Mouse (Mus musculus) bone marrow macrophage, adult 2 months (primary cell): Measurements from ENCODE around the gene Dhrs13.

ENCODE experiments used
- CTCF ChIP-seq: IDR thresholded peaks from 2 replicates; pipeline ENCODE4 v1.5.1; 2012; ENCODE audit warnings: low read depth, mild to moderate bottlenecking, low read length, moderate library complexity
- POLR2A ChIP-seq: IDR thresholded peaks from 2 replicates; pipeline ENCODE4 v1.6.1; 2012; ENCODE audit warnings: mild to moderate bottlenecking, low read depth, low read length, borderline replicate concordance

- TF ChIP-seq CTCF, result no peak
- TF ChIP-seq POLR2A, result no peak
Observed at GRCm38 (mm10) chr11:78069646-78070045, 37.6 kb downstream of the Dhrs13 start.
